Mouse (Mus musculus) hematopoietic stem cell, adult 5-6 weeks (primary cell): ENCODE data around the gene Lrrc2. TPM values are rescaled to one million over a fixed set of nuclear protein-coding genes. Genes with fewer than 3 reads are reported as not detected.

Experiments used
- ATAC-seq, 2 experiments: fragments of 125-278 bp in 1 of 2; replicated peaks in 1 of 2; 2 replicates each; pipeline ENCODE4 v1.8.0; 2016 to 2017; ENCODE audit warnings: inconsistent platforms in 2 of 2, mild to moderate bottlenecking in 2 of 2, moderate number of reproducible peaks in 2 of 2, low read depth in 1 of 2, moderate TSS enrichment in 1 of 2; ENCODE audit not compliant: low FRiP score in 2 of 2, poor library complexity in 2 of 2, severe bottlenecking in 2 of 2, insufficient read depth in 1 of 2, low TSS enrichment in 1 of 2
- total RNA-seq: library from RNA; stranded (forward); fragments of 172-1452, 232-1000 nt; gene quantifications from 2 replicates; pipeline ENCODE4 v1.2.3, GENCODE M21; 2017

The Lrrc2 gene
- 0.50 TPM in 1 of 2 replicates, not detected in the other for total RNA-seq

DNA sequence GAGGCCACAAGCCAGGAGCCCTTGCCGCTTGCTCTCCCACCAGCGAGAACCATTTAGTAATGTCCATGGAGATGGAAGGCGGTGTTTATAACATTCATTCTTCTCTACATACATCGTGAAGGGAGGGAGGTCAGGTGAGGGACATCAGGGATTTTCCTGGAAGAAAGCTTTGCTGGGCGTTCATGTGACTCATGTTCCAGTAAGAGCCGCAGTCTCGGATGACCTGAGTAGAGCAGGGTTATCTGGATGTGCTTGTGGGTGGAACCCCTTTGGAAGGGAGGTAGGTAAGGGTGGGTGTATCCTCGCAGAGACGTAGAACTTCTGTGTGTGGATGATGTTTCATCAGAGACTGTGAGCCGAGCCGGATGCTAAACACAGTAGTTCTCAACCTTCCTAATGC is at the start of gene Lrrc2:
TSS of gene Lrrc2 (plus strand) at position 149 of the 400 bp plus-strand sequence.
- no peak for ATAC-seq

- no peak for ATAC-seq
These were observed 49.1 kb upstream of the Lrrc2 start for GRCm38 (mm10) chr9:110902271-110902670.

DNA sequence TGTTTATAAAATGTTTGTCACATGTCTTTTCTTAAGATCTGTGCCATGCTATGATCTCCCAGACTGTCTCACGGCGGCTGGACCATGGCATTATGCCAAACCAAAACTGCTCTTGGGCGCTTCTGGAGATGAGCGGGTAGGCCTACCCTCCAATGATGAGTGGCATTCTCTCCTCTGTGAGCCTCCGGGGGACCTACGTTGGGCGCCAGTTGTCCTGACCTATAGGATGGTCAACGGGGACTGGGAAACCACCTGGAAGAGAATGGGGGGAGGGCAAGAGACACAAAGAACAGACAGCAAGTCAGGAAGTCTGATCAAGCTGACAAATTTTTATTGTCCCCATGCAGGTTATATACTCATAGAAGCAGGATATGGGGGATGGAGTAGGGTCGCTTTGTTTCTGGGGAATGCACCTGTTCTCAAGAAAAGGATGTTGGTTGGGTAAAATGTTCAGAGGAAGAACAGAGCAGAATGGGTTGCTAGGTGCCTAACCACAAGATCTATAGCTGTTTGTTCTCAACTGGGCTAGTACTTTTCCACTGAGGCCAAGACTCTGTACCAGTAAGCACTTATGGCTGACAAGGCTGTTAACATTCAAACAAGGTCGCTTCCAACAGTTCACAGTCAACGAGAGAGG is 44.0 kb upstream of the Lrrc2 start:
- no peak for ATAC-seq

DNA sequence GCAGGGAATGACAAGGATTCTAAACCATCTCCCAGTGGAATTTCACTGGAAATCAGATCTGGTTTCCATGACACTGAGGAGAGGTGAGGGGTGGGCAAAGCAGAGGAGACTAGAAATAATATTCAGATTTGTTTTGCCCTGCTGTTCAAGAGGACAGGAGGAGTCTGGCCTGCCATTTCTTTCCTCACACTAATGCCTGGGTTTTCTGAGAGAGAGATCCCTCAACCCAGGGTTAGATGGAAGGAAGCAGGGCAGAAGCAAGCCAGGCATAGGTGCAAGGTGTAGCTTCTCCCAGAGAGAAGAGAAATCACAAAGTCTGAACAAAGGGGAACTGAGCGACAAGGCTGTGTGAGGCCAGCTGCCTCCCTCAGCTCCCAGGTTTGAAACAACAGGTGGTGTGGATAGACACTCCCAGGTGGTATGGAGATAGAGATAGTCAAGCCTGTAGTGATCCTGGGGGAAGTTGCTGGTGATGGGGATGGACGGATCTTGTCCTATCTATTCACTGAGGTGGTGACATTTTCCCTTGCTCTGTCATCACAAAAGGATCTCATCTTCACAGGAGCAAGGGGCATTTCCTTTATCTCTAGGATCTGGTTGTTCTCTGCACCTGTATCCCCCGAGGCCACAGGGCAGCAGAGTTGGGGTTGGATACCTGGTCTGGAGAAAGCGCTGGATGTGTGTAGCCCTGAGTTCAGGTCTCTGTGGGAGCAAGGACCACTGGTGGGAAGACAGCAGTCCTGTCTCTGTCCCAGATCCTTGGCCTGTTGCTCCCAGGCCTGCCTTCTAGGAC is 43.3 kb upstream of the Lrrc2 start:
- no peak for ATAC-seq

- no peak for ATAC-seq
These were observed 42.7 kb upstream of the Lrrc2 start for GRCm38 (mm10) chr9:110908631-110909016.

GRCm38 (mm10) chr9:110909371-110909967 is 41.9 kb upstream of the Lrrc2 start:
- ATAC-seq: peak in 1 of 2 experiments; percentile 46; a peak in 2 of 4 replicates

DNA sequence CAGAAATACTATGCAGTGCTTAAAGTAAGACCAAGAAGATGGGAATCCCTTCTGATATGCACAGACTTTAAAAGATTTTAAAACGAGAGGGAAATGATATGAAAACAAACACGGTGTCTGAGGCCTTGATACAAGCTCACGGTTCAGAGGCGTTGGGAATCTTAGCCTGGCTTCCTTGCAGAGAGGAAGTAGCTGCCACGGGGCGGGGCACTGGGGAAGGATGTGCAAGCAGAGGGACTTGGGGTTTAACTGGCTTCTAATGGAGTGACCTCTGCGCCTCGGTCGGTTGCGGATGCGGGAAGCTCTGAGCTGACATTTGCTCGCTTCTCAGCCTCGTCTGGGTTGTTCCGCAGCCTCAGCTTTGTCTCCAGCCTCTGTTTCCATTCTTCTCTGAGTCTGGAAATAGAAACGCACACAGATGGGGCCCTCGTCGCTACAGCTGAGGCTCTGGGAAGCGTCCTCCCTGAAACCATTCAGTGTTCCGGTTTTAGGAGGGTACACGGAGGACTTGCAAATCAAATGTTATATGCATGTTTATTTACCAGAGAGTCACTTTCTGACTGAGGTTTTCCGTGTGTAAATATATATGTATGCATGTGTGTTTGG is 36.6 kb upstream of the Lrrc2 start:
- no peak for ATAC-seq

GRCm38 (mm10) chr9:110915466-110915865 is 35.9 kb upstream of the Lrrc2 start:
- peak; percentile 27 to 32; a peak in 1 of 4 replicates for ATAC-seq

- ATAC-seq: no peak
These were observed 34.6 kb upstream of the Lrrc2 start, which contains the start of gene Fam240a for GRCm38 (mm10) chr9:110916786-110917185. TSS of gene Fam240a (minus strand) at chr9:110916861.

GRCm38 (mm10) chr9:110920665-110921419 is 30.5 kb upstream of the Lrrc2 start:
- ATAC-seq: no peak; a peak in 1 of 4 replicates

DNA sequence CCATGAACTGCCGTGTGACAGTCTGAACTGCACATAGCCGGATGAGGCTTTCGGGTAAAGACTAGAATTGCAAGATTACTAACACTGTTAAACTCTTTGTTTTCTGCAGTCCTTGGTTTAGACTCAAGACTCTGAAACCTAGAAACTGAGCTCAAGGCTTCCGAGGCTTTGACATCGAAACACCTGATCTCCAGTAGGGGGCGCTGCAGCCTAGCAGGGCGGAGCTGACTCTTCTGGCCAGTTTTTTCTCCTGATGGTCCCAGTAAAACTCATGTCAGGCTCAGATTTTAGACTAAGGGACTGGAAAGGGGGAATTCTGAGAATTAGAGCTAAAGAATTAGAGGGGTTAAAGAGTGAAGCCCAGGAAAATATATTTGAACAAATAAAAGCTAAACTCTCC is 28.6 kb upstream of the Lrrc2 start:
- peak; percentile 68 to 71; a peak in 3 of 4 replicates for ATAC-seq

DNA sequence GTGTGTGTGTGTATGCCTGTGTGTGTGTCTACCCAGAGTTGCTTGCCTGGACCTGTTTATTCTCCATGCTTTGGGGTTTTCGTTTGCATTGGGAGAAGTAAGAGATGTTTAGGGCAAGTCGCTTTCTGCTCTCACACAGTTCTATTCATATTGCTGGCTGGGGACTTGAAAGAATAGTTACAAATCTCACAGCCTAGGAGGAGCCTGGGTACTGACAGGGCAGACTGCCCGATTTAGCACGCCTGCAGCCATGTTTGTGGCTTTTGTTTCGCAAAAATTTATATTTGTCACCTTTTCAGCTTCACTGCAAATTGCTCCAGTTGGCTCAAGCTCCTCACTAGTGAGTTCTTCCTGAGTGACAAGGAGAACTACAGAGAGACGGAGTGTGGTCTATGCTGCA is 19.8 kb upstream of the Lrrc2 start:
- ATAC-seq: no peak

- no peak for ATAC-seq
These were observed 17.4 kb upstream of the Lrrc2 start for GRCm38 (mm10) chr9:110933850-110934437.

GRCm38 (mm10) chr9:110935941-110936340 is 15.4 kb upstream of the Lrrc2 start:
- no peak for ATAC-seq

DNA sequence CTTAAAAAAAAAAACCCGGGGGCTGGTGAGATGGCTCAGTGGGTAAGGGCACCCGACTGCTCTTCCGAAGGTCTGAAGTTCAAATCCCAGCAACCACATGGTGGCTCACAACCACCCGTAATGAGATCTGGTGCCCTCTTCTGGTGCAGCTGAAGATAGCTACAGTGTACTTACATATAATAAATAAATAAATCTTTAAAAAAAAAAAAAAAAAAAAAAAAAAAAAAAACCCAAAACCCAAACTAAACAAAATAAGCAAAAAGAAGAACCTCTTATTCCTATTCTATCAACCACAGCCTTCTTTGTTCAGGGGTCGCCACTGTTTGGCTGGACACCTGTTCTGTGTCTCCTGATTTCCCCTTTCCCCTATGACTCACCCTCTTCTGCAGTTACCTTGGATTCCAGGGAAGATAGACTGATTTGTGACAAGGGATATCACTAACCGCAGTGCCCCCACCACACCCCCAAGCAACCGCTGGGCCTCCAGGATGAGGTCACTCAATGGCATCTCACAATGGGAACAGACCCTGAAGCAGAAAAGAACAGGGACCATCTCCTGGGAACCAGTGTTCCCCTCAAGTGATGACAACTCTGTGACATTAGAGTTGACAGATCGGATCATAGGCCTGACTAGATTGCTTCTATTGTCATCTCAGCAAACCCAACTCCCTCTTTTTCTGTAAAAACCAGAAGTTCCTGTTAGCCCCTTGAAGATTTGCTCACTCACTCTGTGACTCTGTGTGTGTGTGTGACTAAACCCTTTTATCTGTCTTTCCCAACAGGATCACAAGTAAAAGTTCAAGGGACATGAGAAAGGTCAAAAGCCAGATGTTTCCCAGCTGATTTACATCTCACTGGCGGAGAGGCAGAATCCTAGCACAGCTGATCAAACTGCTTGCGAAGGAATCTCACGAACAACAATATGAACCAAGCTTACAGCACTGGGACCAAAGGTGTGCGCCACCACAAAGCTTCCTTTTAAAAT is 13.5 kb upstream of the Lrrc2 start:
- no peak for ATAC-seq

DNA sequence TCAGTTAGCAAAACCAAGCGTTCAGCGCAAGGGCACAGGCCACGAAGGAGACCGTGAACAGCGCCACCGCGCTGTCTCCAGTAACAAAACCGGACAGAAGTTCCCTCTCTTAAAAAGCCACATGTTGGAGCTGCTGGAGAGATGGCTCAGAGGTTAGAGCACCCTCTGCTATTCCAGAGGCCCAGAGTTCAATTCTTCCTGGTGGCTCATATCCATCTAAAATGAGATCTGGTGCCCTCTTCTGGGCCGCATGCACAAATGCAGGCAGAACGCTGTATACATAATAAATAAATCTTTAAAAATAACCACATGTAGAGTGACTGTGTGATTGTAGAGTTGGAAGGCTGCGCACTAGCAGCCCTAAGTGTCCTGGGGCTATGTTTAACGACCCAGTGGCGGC is 7.1 kb upstream of the Lrrc2 start:
- peak; percentile 22 to 38; a peak in 1 of 4 replicates for ATAC-seq
